Mouse (Mus musculus) macrophage (primary cell): ENCODE measurements around the gene Asb13. TPM values are rescaled to one million over a fixed set of nuclear protein-coding genes. Genes with fewer than 3 reads are reported as not detected.

Experiments
- H3K27ac ChIP-seq: fragments of 350-480 bp; formaldehyde crosslinking; 2 replicates; pipeline ENCODE4 v1.9.0; 2021
- H3K36me3 ChIP-seq: fragments of 350-480 bp; formaldehyde crosslinking; 2 replicates; pipeline ENCODE4 v1.9.0; 2021; ENCODE audit errors: inconsistent target
- H3K4me3 ChIP-seq: fragments of 350-480 bp; formaldehyde crosslinking; 2 replicates; pipeline ENCODE4 v1.9.0; 2021; ENCODE audit errors: inconsistent target
- H3K79me2 ChIP-seq: fragments of 350-480 bp; formaldehyde crosslinking; 2 replicates; pipeline ENCODE4 v1.9.0; 2021; ENCODE audit errors: inconsistent target
- WGBS: methylation state at CpG from one replicate; pipeline ENCODE4 v1.1.7; 2026; ENCODE audit warnings: inconsistent platforms; ENCODE audit not compliant: missing documents; 5-methylcytosine and 5-hydroxymethylcytosine counted together
- polyA plus RNA-seq: library from polyadenylated mRNA; stranded (reverse); fragments of 250-400 nt; gene quantifications from 3 replicates; pipeline ENCODE4 v1.2.4, GENCODE M21; 2018; ENCODE audit warnings: inconsistent platforms

Asb13 gene
- polyA plus RNA-seq, 1 experiment from 2014 or later, result 7.3 TPM

- H3K27ac ChIP-seq, result no peak overlapping the region
- no peak overlapping the region for H3K4me3 ChIP-seq
- peaks cover 4% of the 10 kb centered on the region; the same call in 1 of the 2 replicates for H3K79me2 ChIP-seq
- H3K36me3 ChIP-seq, result peaks cover 22% of the 10 kb centered on the region; the same call in 1 of the 2 replicates
- 89% methylated on average over 5 of the region's 5 CpGs for WGBS
Measured at GRCm38 (mm10) chr13:3642538-3642937, 8.7 kb downstream of the Asb13 start.

GRCm38 (mm10) chr13:3644871-3645270 lies 11.0 kb downstream of the Asb13 start:
- Histone ChIP-seq H3K36me3 (peaks cover 30% of the 10 kb centered on the region), H3K79me2 (peaks cover under 1% of the 10 kb centered on the region; the same call in 1 of the 2 replicates), H3K4me3 (no peak overlapping the region), H3K27ac (no peak overlapping the region)
- WGBS, result 96% methylated on average over 5 of the region's 5 CpGs

GRCm38 (mm10) chr13:3645919-3646318 lies 12.1 kb downstream of the Asb13 start:
- Histone ChIP-seq H3K36me3 (peaks cover 39% of the 10 kb centered on the region), H3K27ac (no peak overlapping the region), H3K4me3 (no peak overlapping the region), H3K79me2 (no peaks in the 10 kb centered on the region)
- 100% methylated on average over 3 of the region's 3 CpGs for WGBS

- H3K27ac ChIP-seq, result no peak overlapping the region
- no peak overlapping the region for H3K4me3 ChIP-seq
- peaks cover 39% of the 10 kb centered on the region for H3K36me3 ChIP-seq
- H3K79me2 ChIP-seq, result no peaks in the 10 kb centered on the region
- 80% methylated on average over 7 of the region's 7 CpGs for WGBS
Measured at GRCm38 (mm10) chr13:3646566-3646965, 12.7 kb downstream of the Asb13 start.

GRCm38 (mm10) chr13:3650569-3650968 lies 16.7 kb downstream of the Asb13 start:
- Histone ChIP-seq H3K4me3 (no peak overlapping the region), H3K79me2 (no peaks in the 10 kb centered on the region), H3K27ac (no peak overlapping the region), H3K36me3 (peaks cover 44% of the 10 kb centered on the region)
- 96% methylated on average over 4 of the region's 4 CpGs for WGBS

GRCm38 (mm10) chr13:3654432-3654831 lies 20.6 kb downstream of the Asb13 start:
- Histone ChIP-seq H3K4me3 (no peak overlapping the region), H3K36me3 (peaks cover 21% of the 10 kb centered on the region), H3K27ac (no peak overlapping the region), H3K79me2 (no peaks in the 10 kb centered on the region)
- WGBS, result 65% methylated on average over 2 of the region's 2 CpGs

- Histone ChIP-seq H3K27ac (no peak overlapping the region), H3K79me2 (no peaks in the 10 kb centered on the region), H3K4me3 (no peak overlapping the region), H3K36me3 (no peaks in the 10 kb centered on the region)
- WGBS, result 56% methylated on average over 16 of the region's 16 CpGs
Measured at GRCm38 (mm10) chr13:3659163-3660160, 25.6 kb downstream of the Asb13 start.

GRCm38 (mm10) chr13:3664241-3664640 lies 30.4 kb downstream of the Asb13 start:
- 72% methylated on average over 3 of the region's 3 CpGs for WGBS
- Histone ChIP-seq H3K4me3 (no peak overlapping the region), H3K27ac (no peak overlapping the region), H3K36me3 (no peaks in the 10 kb centered on the region), H3K79me2 (no peaks in the 10 kb centered on the region)

GRCm38 (mm10) chr13:3665308-3665723 lies 31.5 kb downstream of the Asb13 start:
- no peak overlapping the region for H3K27ac ChIP-seq
- H3K79me2 ChIP-seq, result no peaks in the 10 kb centered on the region
- WGBS, result 7% methylated on average over 5 of the region's 5 CpGs
- H3K4me3 ChIP-seq, result no peak overlapping the region
- no peaks in the 10 kb centered on the region for H3K36me3 ChIP-seq

- H3K27ac ChIP-seq, result no peak overlapping the region
- no peaks in the 10 kb centered on the region for H3K79me2 ChIP-seq
- WGBS, result 92% methylated on average over 5 of the region's 5 CpGs
- H3K4me3 ChIP-seq, result no peak overlapping the region
- no peaks in the 10 kb centered on the region for H3K36me3 ChIP-seq
Measured at GRCm38 (mm10) chr13:3667288-3667873, 33.5 kb downstream of the Asb13 start.

- H3K27ac ChIP-seq, result no peak overlapping the region
- H3K79me2 ChIP-seq, result no peaks in the 10 kb centered on the region
- H3K36me3 ChIP-seq, result no peaks in the 10 kb centered on the region
- H3K4me3 ChIP-seq, result no peak overlapping the region
- 100% methylated on average over 3 of the region's 3 CpGs for WGBS
Measured at GRCm38 (mm10) chr13:3668068-3668467, 34.2 kb downstream of the Asb13 start.

- Histone ChIP-seq H3K4me3 (no peak overlapping the region), H3K79me2 (no peaks in the 10 kb centered on the region), H3K36me3 (no peaks in the 10 kb centered on the region), H3K27ac (no peak overlapping the region)
- WGBS, result 94% methylated on average over 1 of the region's 1 CpGs
Measured at GRCm38 (mm10) chr13:3669611-3670010, 35.8 kb downstream of the Asb13 start.

- H3K36me3 ChIP-seq, result no peaks in the 10 kb centered on the region
- WGBS, result 41% methylated on average over 1 of the region's 1 CpGs
- no peak overlapping the region for H3K27ac ChIP-seq
Measured at GRCm38 (mm10) chr13:3670039-3670438, 36.2 kb downstream of the Asb13 start.

GRCm38 (mm10) chr13:3673151-3673550 lies 39.3 kb downstream of the Asb13 start:
- no peak overlapping the region for H3K4me3 ChIP-seq
- H3K27ac ChIP-seq, result no peak overlapping the region
- no peaks in the 10 kb centered on the region for H3K79me2 ChIP-seq
- WGBS, result 97% methylated on average over 3 of the region's 3 CpGs
- no peaks in the 10 kb centered on the region for H3K36me3 ChIP-seq

More at GRCm38 (mm10) chr13:3670039-3670438, 36.2 kb downstream of the Asb13 start:
- no peaks in the 10 kb centered on the region for H3K79me2 ChIP-seq
- H3K4me3 ChIP-seq, result no peak overlapping the region

- H3K36me3 ChIP-seq, result no peaks in the 10 kb centered on the region
- H3K27ac ChIP-seq, result no peak overlapping the region
- H3K79me2 ChIP-seq, result no peaks in the 10 kb centered on the region
- 87% methylated on average over 4 of the region's 4 CpGs for WGBS
- H3K4me3 ChIP-seq, result no peak overlapping the region
Measured at GRCm38 (mm10) chr13:3673622-3674021, 39.8 kb downstream of the Asb13 start.
